Mouse (Mus musculus) heart, embryonic 13.5 days (tissue): ENCODE data around the gene Xrcc1. TPM values are rescaled to one million over a fixed set of nuclear protein-coding genes. Genes with fewer than 3 reads are reported as not detected.
A peak's percentile ranks its signal among the peaks of the same experiment; 100 is the strongest.

ENCODE experiments used
- ATAC-seq: fragments of 200-750 bp; cut with Nextera tagmentation; 2 replicates; pipeline ENCODE4 v1.8.0; 2017; ENCODE audit warnings: moderate TSS enrichment; ENCODE audit not compliant: insufficient number of reproducible peaks, low FRiP score, low TSS enrichment; ENCODE audit errors: extremely low read depth
- H3K27ac ChIP-seq: fragments of 300-500 bp; sonication (generic); replicated peaks from 2 replicates; pipeline ENCODE4 v1.5.1; 2015; ENCODE audit warnings: moderate library complexity, mild to moderate bottlenecking, inconsistent platforms
- H3K27me3 ChIP-seq: fragments of 300-500 bp; sonication (generic); replicated peaks from 2 replicates; pipeline ENCODE4 v1.6.1; 2015; ENCODE audit warnings: mild to moderate bottlenecking, inconsistent platforms
- H3K36me3 ChIP-seq: fragments of 300-500 bp; sonication (generic); 2 replicates; pipeline ENCODE4 v1.6.1; 2015; ENCODE audit warnings: mild to moderate bottlenecking, inconsistent platforms
- H3K4me1 ChIP-seq: fragments of 300-500 bp; sonication (generic); 2 replicates; pipeline ENCODE4 v1.6.1; 2015; ENCODE audit warnings: inconsistent platforms
- H3K4me2 ChIP-seq: fragments of 300-500 bp; sonication (generic); 2 replicates; pipeline ENCODE4 v1.6.1; 2015; ENCODE audit warnings: inconsistent platforms, mild to moderate bottlenecking, moderate library complexity
- H3K4me3 ChIP-seq: fragments of 300-500 bp; sonication (generic); 2 replicates; pipeline ENCODE4 v1.5.1; 2015; ENCODE audit warnings: moderate library complexity, mild to moderate bottlenecking, inconsistent platforms
- H3K9ac ChIP-seq: fragments of 300-500 bp; sonication (generic); 2 replicates; pipeline ENCODE4 v1.6.1; 2015; ENCODE audit warnings: inconsistent platforms, mild to moderate bottlenecking, moderate library complexity
- H3K9me3 ChIP-seq: fragments of 300-500 bp; sonication (generic); 2 replicates; pipeline ENCODE4 v1.6.1; 2016; ENCODE audit warnings: inconsistent platforms
- WGBS: fragments of 180-500 bp; shearing (Covaris S2); methylation state at CpG from one replicate; pipeline ENCODE4 v1.1.7; 2015; ENCODE audit warnings: mixed read lengths; 5-methylcytosine and 5-hydroxymethylcytosine counted together
- polyA plus RNA-seq: library from polyadenylated mRNA; unstranded; fragments of >200 nt; fragmentation: Nextera tagmentation; extraction: Ambion mirVana; gene quantifications from 2 replicates; pipeline ENCODE4 v1.2.1, GENCODE M21; 2015

The Xrcc1 gene
- polyA plus RNA-seq, 1 experiment from 2014 or later: 72.9 TPM

DNA sequence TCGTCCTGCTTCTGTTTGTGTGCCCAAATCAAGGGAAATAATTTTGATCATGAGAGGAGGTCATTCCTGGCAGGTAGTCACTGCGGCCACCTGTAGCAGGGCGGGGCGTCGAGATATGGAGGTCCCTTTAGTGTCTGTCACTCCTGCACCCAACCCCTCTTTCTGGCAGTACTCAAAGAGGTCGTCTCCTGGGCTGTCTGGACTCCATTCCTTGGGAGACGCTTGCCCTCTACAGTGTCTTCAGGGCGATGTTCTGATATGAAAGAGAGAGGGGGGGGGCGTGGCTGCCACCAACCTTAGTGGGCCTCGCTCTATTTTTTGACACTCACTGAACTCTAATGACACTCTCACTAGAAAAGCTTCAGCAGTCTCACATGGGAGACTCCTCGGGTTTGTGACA, 16.5 kb upstream of the Xrcc1 start:
- H3K36me3 ChIP-seq: peaks cover 24% of the 10 kb centered on the region
- peak overlapping the region; percentile 85 for H3K27ac ChIP-seq
- peak overlapping the region; percentile 62 for H3K4me3 ChIP-seq
- H3K27me3 ChIP-seq: peaks cover 14% of the 10 kb centered on the region
- no peak for ATAC-seq
- peaks cover 27% of the 10 kb centered on the region for H3K4me1 ChIP-seq
- H3K9me3 ChIP-seq: no peaks in the 10 kb centered on the region
- peak overlapping the region; percentile 83 for H3K9ac ChIP-seq
- H3K4me2 ChIP-seq: peak overlapping the region; percentile 87
- 43% methylated on average over 11 of the region's 11 CpGs for WGBS

DNA sequence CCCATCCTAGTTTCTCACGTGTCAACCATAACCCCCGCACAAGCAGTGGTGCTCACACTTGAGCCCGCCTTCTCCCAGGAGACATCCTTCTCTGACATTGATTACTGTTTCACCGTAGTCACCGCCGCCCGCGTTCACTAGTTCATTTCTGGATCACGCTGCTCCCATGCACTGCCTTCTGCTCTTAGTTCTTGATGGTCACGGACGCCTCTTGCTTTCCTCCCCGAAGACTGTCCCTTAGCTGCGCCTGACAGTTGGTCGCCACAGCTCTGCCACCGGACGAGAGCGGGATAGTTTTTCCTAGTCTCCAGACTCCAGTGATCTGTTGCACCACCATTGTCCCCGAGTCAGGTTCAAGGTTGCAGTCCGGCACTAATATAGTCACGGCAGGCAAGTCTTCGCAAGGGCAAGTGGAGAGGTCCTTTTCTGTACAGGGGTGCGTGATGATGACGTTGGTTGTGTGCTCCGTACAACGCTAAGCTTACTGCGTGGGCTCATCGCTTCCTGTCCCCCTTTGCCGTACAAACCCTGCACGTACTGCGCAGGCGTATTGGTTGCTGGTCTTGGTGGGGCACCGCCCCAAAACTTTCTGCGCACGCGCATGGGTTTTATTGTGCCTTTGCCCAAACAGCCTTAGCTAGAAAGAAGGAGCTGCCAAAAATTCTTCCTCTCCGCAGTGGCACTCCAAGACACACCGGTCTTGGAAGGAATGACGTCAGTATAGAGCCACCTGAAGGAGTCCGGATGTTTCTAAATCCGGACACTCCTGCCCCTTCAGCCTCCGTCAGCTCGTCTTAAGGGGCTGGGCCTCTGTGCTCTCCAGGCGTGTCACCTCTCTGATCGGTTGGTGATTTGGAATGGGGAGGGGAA, 15.8 kb upstream of the Xrcc1 start, which contains the start of gene Irgq:
Gene Irgq (plus strand): TSS at position 628 of the 870 bp plus-strand sequence.
- peaks cover 14% of the 10 kb centered on the region for H3K27me3 ChIP-seq
- peaks cover 32% of the 10 kb centered on the region for H3K36me3 ChIP-seq
- H3K9ac ChIP-seq: peak within 1 kb of the TSS; percentile 93
- H3K9me3 ChIP-seq: no peaks in the 10 kb centered on the region
- peaks cover 27% of the 10 kb centered on the region for H3K4me1 ChIP-seq
- peak; percentile 85 for ATAC-seq
- WGBS: under 1% methylated on average over 44 of the region's 44 CpGs
- H3K4me3 ChIP-seq: peak within 1 kb of the TSS; percentile 62
- peak within 1 kb of the TSS; percentile 85 for H3K27ac ChIP-seq
- H3K4me2 ChIP-seq: peak within 1 kb of the TSS; percentile 87

DNA sequence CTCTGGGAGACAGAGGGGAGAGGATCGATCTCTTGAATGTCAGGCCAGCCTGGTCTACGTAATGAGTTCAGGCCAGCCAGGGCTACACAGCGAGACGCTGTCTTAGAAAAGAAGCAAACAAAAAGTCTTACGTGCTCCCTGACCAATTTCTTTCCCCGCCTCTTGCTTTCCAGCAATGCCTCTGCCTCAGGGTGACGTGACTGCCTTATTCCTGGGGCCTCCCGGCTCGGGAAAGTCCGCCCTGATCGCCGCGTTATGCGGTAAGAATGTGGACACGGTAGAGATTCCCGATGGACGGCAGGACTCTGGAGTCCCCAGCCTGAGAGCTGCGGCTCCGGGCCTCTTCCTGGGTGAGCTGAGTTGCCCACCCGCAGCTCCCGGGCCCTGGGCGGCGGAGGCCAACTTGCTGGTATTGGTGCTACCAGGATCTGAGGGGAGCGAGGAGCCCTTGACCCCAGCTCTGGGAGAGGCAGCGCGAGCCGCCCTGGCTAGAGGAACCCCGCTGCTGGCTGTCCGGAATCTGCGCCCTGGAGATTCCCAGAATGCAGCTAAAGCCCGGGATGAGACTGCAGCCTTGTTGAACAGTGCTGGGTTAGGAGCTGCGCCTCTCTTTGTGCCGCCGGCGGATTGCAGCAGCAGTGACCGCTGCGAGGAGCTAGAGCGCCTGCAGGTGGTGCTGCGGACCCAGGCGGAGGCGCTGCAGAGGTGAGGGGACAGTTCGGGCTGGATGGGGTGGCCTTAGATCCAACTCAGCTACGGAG, 14.7 kb upstream of the Xrcc1 start:
- Histone ChIP-seq H3K9ac (peak overlapping the region; percentile 93), H3K4me1 (peaks cover 27% of the 10 kb centered on the region), H3K4me3 (peak overlapping the region; percentile 62), H3K9me3 (no peaks in the 10 kb centered on the region), H3K4me2 (peak overlapping the region; percentile 87), H3K27me3 (peaks cover 14% of the 10 kb centered on the region), H3K36me3 (peaks cover 42% of the 10 kb centered on the region), H3K27ac (peak overlapping the region; percentile 85)
- peak; percentile 24; the same call in 1 of the 2 replicates for ATAC-seq
- WGBS: 2% methylated on average over 43 of the region's 43 CpGs

DNA sequence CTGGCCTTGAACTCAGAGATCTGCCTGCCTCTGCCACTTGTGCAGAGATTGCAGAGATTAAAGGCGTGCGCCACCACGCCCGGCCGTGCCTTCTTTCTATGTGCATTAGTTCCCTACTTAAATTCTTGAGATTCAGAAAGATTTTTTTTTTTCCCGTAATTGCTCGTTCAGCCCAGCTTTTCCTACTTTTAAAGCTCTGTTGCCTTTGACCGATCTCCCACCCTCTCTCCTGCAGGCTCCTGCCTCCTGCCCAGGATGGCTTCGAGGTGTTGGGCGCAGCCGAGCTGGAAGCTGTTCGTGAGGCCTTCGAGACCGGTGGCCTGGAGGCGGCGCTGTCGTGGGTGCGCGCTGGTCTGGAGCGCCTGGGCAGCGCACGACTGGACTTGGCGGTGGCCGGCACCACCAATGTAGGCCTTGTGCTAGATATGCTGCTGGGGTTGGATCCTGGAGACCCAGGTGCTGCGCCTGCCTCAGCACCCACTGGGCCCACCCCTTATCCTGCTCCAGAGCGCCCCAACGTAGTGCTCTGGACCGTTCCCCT, 13.0 kb upstream of the Xrcc1 start:
- Histone ChIP-seq H3K4me2 (no peak overlapping the region), H3K27me3 (peaks cover 14% of the 10 kb centered on the region), H3K9me3 (no peaks in the 10 kb centered on the region), H3K4me3 (no peak overlapping the region), H3K4me1 (peaks cover 27% of the 10 kb centered on the region), H3K27ac (no peak overlapping the region), H3K9ac (no peak overlapping the region), H3K36me3 (peaks cover 45% of the 10 kb centered on the region)
- no peak for ATAC-seq
- WGBS: 71% methylated on average over 28 of the region's 28 CpGs

DNA sequence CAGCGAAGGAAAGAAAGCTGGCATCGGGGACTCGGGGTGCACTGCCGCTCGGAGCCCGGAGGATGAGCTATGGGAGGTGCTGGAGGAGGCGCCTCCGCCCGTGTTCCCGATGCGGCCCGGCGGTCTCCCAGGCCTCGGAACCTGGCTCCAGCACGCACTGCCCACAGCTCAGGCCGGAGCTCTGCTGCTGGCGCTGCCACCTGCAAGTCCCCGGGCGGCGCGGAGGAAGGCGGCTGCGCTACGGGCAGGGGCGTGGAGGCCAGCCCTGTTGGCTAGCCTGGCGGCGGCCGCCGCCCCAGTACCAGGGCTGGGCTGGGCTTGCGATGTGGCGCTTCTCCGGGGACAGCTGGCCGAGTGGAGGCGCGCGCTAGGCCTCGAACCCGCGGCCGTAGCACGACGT, 12.3 kb upstream of the Xrcc1 start:
- Histone ChIP-seq H3K4me1 (peaks cover 27% of the 10 kb centered on the region), H3K36me3 (peaks cover 45% of the 10 kb centered on the region), H3K27me3 (peaks cover 14% of the 10 kb centered on the region), H3K27ac (no peak overlapping the region), H3K9me3 (no peaks in the 10 kb centered on the region), H3K4me3 (peak overlapping the region; percentile 12; the same call in 1 of the 2 replicates), H3K9ac (peak overlapping the region; percentile 61), H3K4me2 (peak overlapping the region; percentile 41)
- no peak for ATAC-seq
- 28% methylated on average over 42 of the region's 42 CpGs for WGBS

DNA sequence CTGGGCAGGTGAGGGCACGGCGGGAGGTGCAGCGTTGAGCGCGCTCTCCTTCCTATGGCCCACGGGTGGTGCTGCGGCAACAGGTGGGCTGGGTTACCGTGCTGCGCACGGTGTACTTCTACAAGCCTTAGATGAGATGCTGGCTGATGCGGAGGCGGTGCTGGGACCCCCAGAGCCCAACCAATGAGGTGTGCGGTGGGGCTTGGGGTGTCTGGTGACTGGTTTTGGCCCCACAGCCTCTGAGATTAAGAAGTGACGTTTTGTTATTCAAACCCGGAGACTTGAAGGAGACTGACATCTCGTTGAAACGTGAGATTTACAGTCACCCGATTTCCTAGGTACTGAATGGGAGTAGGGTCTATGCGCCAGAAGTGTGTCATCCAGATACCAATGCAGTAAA, 11.8 kb upstream of the Xrcc1 start:
- 36% methylated on average over 19 of the region's 19 CpGs for WGBS
- Histone ChIP-seq H3K27me3 (peaks cover 14% of the 10 kb centered on the region), H3K9ac (peak overlapping the region; percentile 61), H3K4me1 (peaks cover 26% of the 10 kb centered on the region), H3K9me3 (no peaks in the 10 kb centered on the region), H3K4me2 (peak overlapping the region; percentile 41), H3K27ac (no peak overlapping the region), H3K36me3 (peaks cover 45% of the 10 kb centered on the region), H3K4me3 (peak overlapping the region; percentile 12; the same call in 1 of the 2 replicates)
- no peak for ATAC-seq

DNA sequence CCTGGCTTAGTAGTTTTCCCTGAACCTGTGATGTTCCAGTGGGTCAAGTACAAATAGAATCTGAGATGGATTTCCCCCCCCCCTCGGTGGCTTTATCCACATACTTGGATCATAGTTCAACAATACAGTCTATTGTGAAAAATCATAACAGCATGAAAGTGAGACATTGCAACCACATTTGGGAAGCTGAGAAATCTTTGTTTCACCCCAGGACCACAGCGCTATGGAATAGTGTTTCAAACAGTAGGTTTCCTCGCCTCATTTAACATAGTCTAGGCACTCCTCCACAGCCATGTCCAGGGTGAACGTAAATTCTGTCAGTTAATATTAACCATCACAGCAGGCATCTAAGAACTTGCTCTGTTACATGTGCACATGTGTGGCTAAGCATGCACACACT, 9.0 kb upstream of the Xrcc1 start:
- H3K4me3 ChIP-seq: no peak overlapping the region
- peaks cover 17% of the 10 kb centered on the region for H3K4me1 ChIP-seq
- ATAC-seq: no peak
- peaks cover 14% of the 10 kb centered on the region for H3K27me3 ChIP-seq
- 82% methylated on average over 4 of the region's 4 CpGs for WGBS
- H3K27ac ChIP-seq: no peak overlapping the region
- H3K9ac ChIP-seq: no peak overlapping the region
- no peaks in the 10 kb centered on the region for H3K9me3 ChIP-seq
- no peak overlapping the region for H3K4me2 ChIP-seq
- H3K36me3 ChIP-seq: peaks cover 45% of the 10 kb centered on the region

DNA sequence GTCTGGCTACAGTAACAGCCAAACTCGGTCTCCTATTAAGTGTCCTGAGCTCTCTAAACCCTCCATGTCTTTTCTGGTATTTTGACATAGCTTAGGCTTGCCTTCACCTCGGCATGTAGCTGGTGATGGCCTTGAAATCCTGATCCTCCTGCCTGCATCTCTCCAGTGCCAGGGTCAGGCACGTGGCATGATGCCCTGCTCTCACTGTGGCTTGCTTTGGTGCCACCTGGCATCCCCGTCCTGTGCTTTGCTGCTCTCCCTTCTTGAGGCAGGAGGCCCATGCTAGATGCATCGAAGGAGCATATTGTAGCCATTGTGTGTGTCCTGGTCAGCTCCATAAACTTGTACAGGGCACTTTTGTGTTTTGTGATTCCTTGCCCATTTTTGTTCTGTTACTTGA, 8.5 kb upstream of the Xrcc1 start:
- WGBS: 80% methylated on average over 5 of the region's 5 CpGs
- ATAC-seq: no peak

DNA sequence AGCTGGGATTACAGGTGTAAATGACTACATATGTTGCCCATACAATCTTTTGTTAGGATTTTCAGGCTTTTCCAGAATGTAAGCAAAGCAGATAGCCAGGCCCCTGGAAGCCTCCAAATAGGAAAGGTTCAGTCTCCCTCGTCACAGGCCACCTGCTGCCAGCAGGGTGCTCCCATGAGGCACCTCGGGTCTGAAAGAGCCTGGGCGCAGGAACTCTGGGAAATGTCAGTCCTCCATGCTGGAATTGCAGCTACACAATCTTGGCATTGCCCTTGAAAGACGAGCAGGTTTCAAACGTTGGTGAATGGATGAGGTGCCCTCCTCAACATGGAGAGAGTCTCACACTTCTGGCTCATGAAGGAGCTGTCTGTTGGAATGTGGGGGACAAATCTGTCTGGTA, 7.9 kb upstream of the Xrcc1 start:
- Histone ChIP-seq H3K36me3 (peaks cover 35% of the 10 kb centered on the region), H3K9me3 (no peaks in the 10 kb centered on the region), H3K9ac (no peak overlapping the region), H3K4me2 (no peak overlapping the region), H3K4me1 (peaks cover 12% of the 10 kb centered on the region; the same call in 1 of the 2 replicates), H3K27ac (no peak overlapping the region), H3K4me3 (no peak overlapping the region), H3K27me3 (peaks cover 11% of the 10 kb centered on the region)
- ATAC-seq: no peak
- WGBS: 34% methylated on average over 5 of the region's 5 CpGs

More for the DNA sequence above, 8.5 kb upstream of the Xrcc1 start:
- peaks cover 12% of the 10 kb centered on the region; the same call in 1 of the 2 replicates for H3K4me1 ChIP-seq
- no peak overlapping the region for H3K9ac ChIP-seq
- H3K4me2 ChIP-seq: no peak overlapping the region
- no peak overlapping the region for H3K27ac ChIP-seq
- peaks cover 41% of the 10 kb centered on the region for H3K36me3 ChIP-seq
- no peaks in the 10 kb centered on the region for H3K9me3 ChIP-seq
- no peak overlapping the region for H3K4me3 ChIP-seq
- peaks cover 14% of the 10 kb centered on the region for H3K27me3 ChIP-seq

DNA sequence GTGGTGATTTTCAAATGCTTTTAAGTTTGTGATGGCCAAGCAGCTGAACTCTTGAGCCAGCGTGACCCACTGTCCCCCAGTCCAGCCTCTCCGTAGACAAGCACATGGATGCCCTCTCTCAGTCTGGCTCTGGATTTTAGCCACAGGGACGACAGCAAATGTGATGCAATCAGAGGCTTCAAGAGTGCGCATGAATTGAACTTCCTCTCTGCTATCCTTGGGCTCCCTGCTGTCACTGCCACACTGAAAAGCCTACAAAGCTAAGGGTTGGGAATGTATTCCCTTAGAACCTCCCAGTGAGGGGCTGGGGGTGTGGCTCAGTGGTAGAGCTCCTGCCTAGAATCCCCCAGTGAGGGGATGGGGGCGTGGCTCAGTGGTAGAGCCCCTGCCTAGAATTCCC, 7.4 kb upstream of the Xrcc1 start:
- Histone ChIP-seq H3K9me3 (no peaks in the 10 kb centered on the region), H3K4me1 (peaks cover 9% of the 10 kb centered on the region; the same call in 1 of the 2 replicates), H3K4me3 (no peak overlapping the region), H3K27ac (no peak overlapping the region), H3K4me2 (no peak overlapping the region), H3K9ac (no peak overlapping the region), H3K27me3 (peaks cover 5% of the 10 kb centered on the region), H3K36me3 (peaks cover 30% of the 10 kb centered on the region)
- 75% methylated on average over 5 of the region's 5 CpGs for WGBS
- no peak for ATAC-seq

GRCm38 (mm10) chr7:24539686-24540085, 6.4 kb upstream of the Xrcc1 start:
- Histone ChIP-seq H3K27ac (no peak overlapping the region), H3K27me3 (no peaks in the 10 kb centered on the region), H3K9ac (no peak overlapping the region), H3K4me3 (no peak overlapping the region), H3K36me3 (peaks cover 20% of the 10 kb centered on the region), H3K4me2 (no peak overlapping the region), H3K4me1 (no peaks in the 10 kb centered on the region), H3K9me3 (no peaks in the 10 kb centered on the region)
- no peak for ATAC-seq
- 91% methylated on average over 4 of the region's 4 CpGs for WGBS
